In genomic region chr10:120553097-120553453, GRCm38 (mm10) we compare ENCODE assay signal across 9 mouse cellular contexts.
DNase-seq lines count a peak whose midpoint lies in the region; ATAC-seq and TF ChIP-seq lines count a peak whose summit lies in the region.
"Had no signal": no experiment of that assay in that cellular context is flagged by ENCODE, and none has a peak within 500 bp of the region (broad histone marks: within the 10 kb centered on the region; RNA-seq: fewer than 3 reads in every experiment).

No protein-coding gene starts in this region.

- no peaks in the 10 kb centered on the region for H3K27me3 ChIP-seq in limb, embryonic 14.5 days (ENCODE audit: control insufficient read depth, insufficient read depth, low read length)
- peaks cover 28% of the 10 kb centered on the region for H3K27me3 ChIP-seq in midbrain, postnatal 0 days (ENCODE audit: insufficient read depth, low read length)
- H3K27me3 ChIP-seq: CH12.LX had no signal

- intact Hi-C loops in gastrocnemius, postnatal 14 days (cut with DNase I; ENCODE audit: low total_unique reads): no loop called here

- peak overlapping the region; percentile 73 for H3K9ac ChIP-seq in limb, embryonic 14.5 days (ENCODE audit: low read depth, low read length, severe bottlenecking)
- no peak overlapping the region for H3K9ac ChIP-seq in midbrain, postnatal 0 days (replicated peaks; ENCODE audit: low read length, poor library complexity, severe bottlenecking)

- peak overlapping the region; percentile 56 for H3K4me3 ChIP-seq in limb, embryonic 14.5 days (replicated peaks; ENCODE audit: low read length)
- peak overlapping the region; percentile 47 for H3K4me3 ChIP-seq in midbrain, postnatal 0 days (ENCODE audit: low read depth, low read length)

- peak; percentile 11 for DNase-seq in gastrocnemius, postnatal 14 days
- DNase-seq in gastrocnemius, adult 8-10 months (ENCODE audit: low spot score in 2 of 2): no peak
- peak; percentile 26 for DNase-seq in adrenal gland, postnatal 25 days
- peak; percentile 72 for DNase-seq in limb, embryonic 14.5 days (ENCODE audit: low spot score)
- peak; percentile 9 for DNase-seq in midbrain, postnatal 0 days (ENCODE audit: low spot score)
- no peak for DNase-seq in MN1 (ENCODE audit: low spot score)
- DNase-seq in cerebellum, postnatal 36 days: no peak

- TF ChIP-seq POLR2A in limb, embryonic 14.5 days (IDR thresholded peaks at IDR 0.05; ENCODE audit: borderline replicate concordance, extremely low read depth, insufficient read depth, insufficient read length): no peak

- no peaks in the 10 kb centered on the region for H3K9me3 ChIP-seq in limb, embryonic 14.5 days (ENCODE audit: control insufficient read depth, low read length)
- no peaks in the 10 kb centered on the region for H3K9me3 ChIP-seq in midbrain, postnatal 0 days (ENCODE audit: low read length)

- H3K4me2 ChIP-seq in limb, embryonic 14.5 days (replicated peaks; ENCODE audit: low read depth, low read length, severe bottlenecking): peak overlapping the region; percentile 100
- peak overlapping the region; percentile 93 for H3K4me2 ChIP-seq in midbrain, postnatal 0 days (ENCODE audit: low read depth, low read length, poor library complexity, severe bottlenecking)

- WGBS in limb, embryonic 14.5 days: 1% methylated on average over 16 of the region's 16 CpGs
- WGBS in midbrain, postnatal 0 days: 1% methylated on average over 16 of the region's 16 CpGs

- H3K36me3 ChIP-seq in limb, embryonic 14.5 days (ENCODE audit: control insufficient read depth, insufficient read depth, low read length): no peaks in the 10 kb centered on the region
- no peaks in the 10 kb centered on the region for H3K36me3 ChIP-seq in midbrain, postnatal 0 days (ENCODE audit: insufficient read depth, low read length)

- ATAC-seq in granulocyte monocyte progenitor cell, adult 5-6 weeks (replicated peaks; ENCODE audit: poor library complexity, severe bottlenecking): peak; percentile 78
- ATAC-seq in limb, embryonic 14.5 days (ENCODE audit: low FRiP score, low read depth): peak; percentile 72
- no peak for ATAC-seq in midbrain, postnatal 0 days (ENCODE audit: low FRiP score)

- TF ChIP-seq CTCF in midbrain, postnatal 0 days (IDR thresholded peaks at IDR 0.05): no peak

- H3K27ac ChIP-seq in limb, embryonic 14.5 days (replicated peaks; ENCODE audit: low read depth, low read length): peak overlapping the region; percentile 90
- H3K27ac ChIP-seq in midbrain, postnatal 0 days (ENCODE audit: low read depth, low read length): no peak overlapping the region

- H3K4me1 ChIP-seq in limb, embryonic 14.5 days (ENCODE audit: control insufficient read depth, insufficient read depth, low read length): 0 out of 2 replicates have a peak, but pooled peaks cover 4% of the 10 kb centered on the region
- no peaks in the 10 kb centered on the region for H3K4me1 ChIP-seq in midbrain, postnatal 0 days (ENCODE audit: insufficient read depth, low read length)

Comparison
In these comparisons a context has a peak if more than half of its experiments do, and no peak if none do; other contexts are left out.
1. DNase-seq: peak in gastrocnemius, postnatal 14 days (single experiment), adrenal gland, postnatal 25 days (single experiment), limb, embryonic 14.5 days (single experiment) and midbrain, postnatal 0 days (single experiment); none in gastrocnemius, adult 8-10 months (0 of 2), MN1 (single experiment) and cerebellum, postnatal 36 days (0 of 2).